Mouse (Mus musculus) MEL (cell line): Measurements from ENCODE around the gene Arhgap45. TPM values are rescaled to one million over a fixed set of nuclear protein-coding genes. Genes with fewer than 3 reads are reported as not detected.

Source experiments
- DNase-seq: peaks from one replicate; pipeline ENCODE4 v3.0.0; 2011; ENCODE audit warnings: low read depth, low spot score
- H3K27ac ChIP-seq: 2 replicates; pipeline ENCODE4 v1.5.1; 2012; ENCODE audit warnings: low read depth, mild to moderate bottlenecking, control low read depth, low read length, moderate library complexity; ENCODE audit not compliant: control insufficient read depth
- H3K27me3 ChIP-seq, 2 experiments: fragments of 150-350 bp in 1 of 2; sonication (generic) in 1 of 2; 2 replicates each; pipeline ENCODE4 v1.6.1; 2012; ENCODE audit warnings: low read length in 2 of 2, mild to moderate bottlenecking in 2 of 2, improper control_type of control experiment in 1 of 2, moderate library complexity in 1 of 2; ENCODE audit not compliant: insufficient read depth in 2 of 2, control insufficient read depth in 1 of 2
- H3K36me3 ChIP-seq, 2 experiments: 2 replicates each; pipeline ENCODE4 v1.6.1; 2012 to 2014; ENCODE audit warnings: low read length in 2 of 2, improper control_type of control experiment in 1 of 2, inconsistent platforms in 1 of 2, mild to moderate bottlenecking in 1 of 2; ENCODE audit not compliant: insufficient read depth in 2 of 2, control insufficient read depth in 1 of 2
- H3K4me1 ChIP-seq, 2 experiments: fragments of 150-350 bp in 1 of 2; sonication (generic) in 1 of 2; 2 replicates each; pipeline ENCODE4 v1.6.1; 2012; ENCODE audit warnings: low read length in 2 of 2, improper control_type of control experiment in 1 of 2, mild to moderate bottlenecking in 1 of 2; ENCODE audit not compliant: insufficient read depth in 2 of 2, control insufficient read depth in 1 of 2
- H3K4me3 ChIP-seq, 2 experiments: fragments of 150-350 bp in 1 of 2; sonication (generic) in 1 of 2; 2 replicates each; pipeline ENCODE4 v1.5.1; 2012; ENCODE audit warnings: low read depth in 2 of 2, low read length in 2 of 2, mild to moderate bottlenecking in 2 of 2, moderate library complexity in 2 of 2, control low read depth in 1 of 2, improper control_type of control experiment in 1 of 2; ENCODE audit not compliant: control insufficient read depth in 1 of 2, insufficient read depth in 1 of 2
- H3K79me2 ChIP-seq: 2 replicates; pipeline ENCODE4 v1.6.1; 2012; ENCODE audit warnings: mild to moderate bottlenecking, low read length, moderate library complexity; ENCODE audit not compliant: control insufficient read depth, poor library complexity, insufficient read depth
- H3K9ac ChIP-seq: 2 replicates; pipeline ENCODE4 v1.6.1; 2012; ENCODE audit warnings: low read depth, mild to moderate bottlenecking, control low read depth, low read length, moderate library complexity; ENCODE audit not compliant: control insufficient read depth, poor library complexity, severe bottlenecking
- H3K9me3 ChIP-seq: fragments of 150-350 bp; sonication (generic); replicated peaks from 2 replicates; pipeline ENCODE4 v1.6.1; 2012; ENCODE audit warnings: mild to moderate bottlenecking, low read length, improper control_type of control experiment, moderate library complexity; ENCODE audit not compliant: insufficient read depth
- BHLHE40 ChIP-seq: IDR thresholded peaks from 2 replicates; pipeline ENCODE4 v1.6.1; 2012; ENCODE audit warnings: low read depth, mild to moderate bottlenecking, inconsistent platforms, low read length, improper control_type of control experiment, borderline replicate concordance
- CHD1 ChIP-seq: IDR thresholded peaks from 2 replicates; pipeline ENCODE4 v1.6.1; 2012; ENCODE audit warnings: low read depth, mild to moderate bottlenecking, inconsistent platforms, low read length, improper control_type of control experiment
- CHD2 ChIP-seq: IDR thresholded peaks from 2 replicates; pipeline ENCODE4 v1.6.1; 2011; ENCODE audit warnings: low read length, improper control_type of control experiment
- CTCF ChIP-seq, 3 experiments: IDR thresholded peaks in 2 of 3; conservative IDR thresholded peaks in 1 of 3; 2 replicates each; pipeline ENCODE4 v1.5.1; 2011 to 2012; ENCODE audit warnings: low read length in 3 of 3, low read depth in 2 of 3, mild to moderate bottlenecking in 2 of 3, improper control_type of control experiment in 1 of 3, inconsistent platforms in 1 of 3, mixed read lengths in 1 of 3, moderate library complexity in 1 of 3; ENCODE audit not compliant: control insufficient read depth in 1 of 3, insufficient read depth in 1 of 3, poor library complexity in 1 of 3, severe bottlenecking in 1 of 3
- E2F4 ChIP-seq: IDR thresholded peaks from 2 replicates; pipeline ENCODE4 v1.6.1; 2011; ENCODE audit warnings: low read depth, low read length, improper control_type of control experiment, borderline replicate concordance
- ELF1 ChIP-seq: IDR thresholded peaks from 2 replicates; pipeline ENCODE4 v1.6.1; 2014; ENCODE audit warnings: low read depth, mild to moderate bottlenecking, inconsistent platforms, low read length, improper control_type of control experiment, moderate library complexity
- EP300 ChIP-seq, 2 experiments: IDR thresholded peaks; 2 replicates each; pipeline ENCODE4 v1.6.1; 2011; ENCODE audit warnings: improper control_type of control experiment in 2 of 2, low read length in 2 of 2, low read depth in 1 of 2, mild to moderate bottlenecking in 1 of 2
- GABPA ChIP-seq: IDR thresholded peaks from 2 replicates; pipeline ENCODE4 v1.6.1; 2012; ENCODE audit warnings: low read depth, mild to moderate bottlenecking, inconsistent platforms, low read length, improper control_type of control experiment, moderate library complexity
- GATA1 ChIP-seq: IDR thresholded peaks from 2 replicates; pipeline ENCODE4 v1.6.1; 2011; ENCODE audit warnings: low read depth, low read length, improper control_type of control experiment
- HCFC1 ChIP-seq: IDR thresholded peaks from 2 replicates; pipeline ENCODE4 v1.6.1; 2012; ENCODE audit warnings: low read depth, mild to moderate bottlenecking, inconsistent platforms, low read length, improper control_type of control experiment, moderate library complexity
- JUND ChIP-seq: IDR thresholded peaks from 2 replicates; pipeline ENCODE4 v1.6.1; 2011; ENCODE audit warnings: low read depth, mild to moderate bottlenecking, improper control_type of control experiment, low read length
- KAT2A ChIP-seq: conservative IDR thresholded peaks from 2 replicates; pipeline ENCODE4 v1.6.1; 2012; ENCODE audit warnings: low read depth, low read length, improper control_type of control experiment, inconsistent platforms
- MAFK ChIP-seq: IDR thresholded peaks from 2 replicates; pipeline ENCODE4 v1.6.1; 2011; ENCODE audit warnings: low read depth, mild to moderate bottlenecking, low read length, improper control_type of control experiment, borderline replicate concordance
- MAX ChIP-seq: IDR thresholded peaks from 2 replicates; pipeline ENCODE4 v1.6.1; 2011; ENCODE audit warnings: low read length, improper control_type of control experiment
- MAZ ChIP-seq: IDR thresholded peaks from 2 replicates; pipeline ENCODE4 v1.6.1; 2012; ENCODE audit warnings: low read depth, mild to moderate bottlenecking, inconsistent platforms, low read length, improper control_type of control experiment
- MEF2A ChIP-seq: IDR thresholded peaks from 2 replicates; pipeline ENCODE4 v1.6.1; 2014; ENCODE audit warnings: low read depth, mild to moderate bottlenecking, inconsistent platforms, low read length, improper control_type of control experiment; ENCODE audit not compliant: poor library complexity, insufficient replicate concordance, severe bottlenecking; ENCODE audit errors: extremely low read depth
- MXI1 ChIP-seq: IDR thresholded peaks from 2 replicates; pipeline ENCODE4 v1.6.1; 2011; ENCODE audit warnings: mild to moderate bottlenecking, low read depth, low read length, improper control_type of control experiment
- MYB ChIP-seq: IDR thresholded peaks from 2 replicates; pipeline ENCODE4 v1.6.1; 2011; ENCODE audit warnings: mild to moderate bottlenecking, low read depth, low read length, improper control_type of control experiment
- MYC ChIP-seq: IDR thresholded peaks from 2 replicates; pipeline ENCODE4 v1.6.1; 2011; ENCODE audit warnings: low read depth, mild to moderate bottlenecking, low read length, improper control_type of control experiment, moderate library complexity
- NELFE ChIP-seq: IDR thresholded peaks from 2 replicates; pipeline ENCODE4 v1.6.1; 2011; ENCODE audit warnings: low read depth, low read length, improper control_type of control experiment
- NRF1 ChIP-seq: IDR thresholded peaks from 2 replicates; pipeline ENCODE4 v1.6.1; 2014; ENCODE audit warnings: low read depth, mild to moderate bottlenecking, inconsistent platforms, low read length, improper control_type of control experiment, moderate library complexity; ENCODE audit not compliant: poor library complexity, insufficient read depth, severe bottlenecking
- POLR2A ChIP-seq, 2 experiments: IDR thresholded peaks; 2 replicates each; pipeline ENCODE4 v1.6.1; 2011 to 2012; ENCODE audit warnings: low read length in 2 of 2, mild to moderate bottlenecking in 2 of 2, control low read depth in 1 of 2, improper control_type of control experiment in 1 of 2, low read depth in 1 of 2, moderate library complexity in 1 of 2; ENCODE audit not compliant: control insufficient read depth in 1 of 2, insufficient read depth in 1 of 2, poor library complexity in 1 of 2
- POLR2AphosphoS2 ChIP-seq: IDR thresholded peaks from 2 replicates; pipeline ENCODE4 v1.6.1; 2011; ENCODE audit warnings: low read length, improper control_type of control experiment
- POLR2AphosphoS5 ChIP-seq: IDR thresholded peaks from 2 replicates; pipeline ENCODE4 v1.6.1; 2012; ENCODE audit warnings: low read depth, borderline replicate concordance, mild to moderate bottlenecking, inconsistent platforms, low read length, moderate library complexity, mixed read lengths
- RAD21 ChIP-seq: IDR thresholded peaks from 2 replicates; pipeline ENCODE4 v1.6.1; 2011; ENCODE audit warnings: mild to moderate bottlenecking, low read depth, low read length, improper control_type of control experiment
- RCOR1 ChIP-seq: IDR thresholded peaks from 2 replicates; pipeline ENCODE4 v1.6.1; 2012; ENCODE audit warnings: low read depth, mild to moderate bottlenecking, inconsistent platforms, low read length, improper control_type of control experiment
- SIN3A ChIP-seq: IDR thresholded peaks from 2 replicates; pipeline ENCODE4 v1.6.1; 2012; ENCODE audit warnings: low read length, improper control_type of control experiment, inconsistent platforms
- SMC3 ChIP-seq: IDR thresholded peaks from 2 replicates; pipeline ENCODE4 v1.6.1; 2011; ENCODE audit warnings: low read depth, low read length, improper control_type of control experiment
- TAL1 ChIP-seq: IDR thresholded peaks from 2 replicates; pipeline ENCODE4 v1.6.1; 2012; ENCODE audit warnings: mild to moderate bottlenecking, inconsistent platforms, low read length, moderate library complexity, mixed read lengths
- TBP ChIP-seq: IDR thresholded peaks from 2 replicates; pipeline ENCODE4 v1.8.0; 2011; ENCODE audit warnings: low read depth, low read length, improper control_type of control experiment
- TCF12 ChIP-seq: IDR thresholded peaks from 2 replicates; pipeline ENCODE4 v1.6.1; 2014; ENCODE audit warnings: low read depth, mild to moderate bottlenecking, inconsistent platforms, low read length, improper control_type of control experiment, moderate library complexity
- UBTF ChIP-seq: IDR thresholded peaks from 2 replicates; pipeline ENCODE4 v1.6.1; 2012; ENCODE audit warnings: low read depth, mild to moderate bottlenecking, inconsistent platforms, low read length, improper control_type of control experiment, moderate library complexity, borderline replicate concordance; ENCODE audit not compliant: insufficient read depth
- USF2 ChIP-seq, 2 experiments: IDR thresholded peaks; 2 replicates each; pipeline ENCODE4 v1.6.1; 2011 to 2012; ENCODE audit warnings: improper control_type of control experiment in 2 of 2, low read length in 2 of 2, borderline replicate concordance in 1 of 2, inconsistent platforms in 1 of 2, low read depth in 1 of 2, mild to moderate bottlenecking in 1 of 2; ENCODE audit not compliant: insufficient read depth in 1 of 2
- ZC3H11A ChIP-seq: IDR thresholded peaks from 2 replicates; pipeline ENCODE4 v1.6.1; 2012; ENCODE audit warnings: low read depth, mild to moderate bottlenecking, inconsistent platforms, low read length, improper control_type of control experiment
- ZKSCAN1 ChIP-seq: IDR thresholded peaks from 2 replicates; pipeline ENCODE4 v1.6.1; 2012; ENCODE audit warnings: low read depth, mild to moderate bottlenecking, inconsistent platforms, low read length, improper control_type of control experiment, moderate library complexity
- ZMIZ1 ChIP-seq: IDR thresholded peaks from 2 replicates; pipeline ENCODE4 v1.6.1; 2012; ENCODE audit warnings: low read depth, mild to moderate bottlenecking, inconsistent platforms, low read length, improper control_type of control experiment, moderate library complexity
- ZNF384 ChIP-seq: IDR thresholded peaks from 2 replicates; pipeline ENCODE4 v1.6.1; 2012; ENCODE audit warnings: low read depth, mild to moderate bottlenecking, inconsistent platforms, low read length, improper control_type of control experiment
- polyA plus RNA-seq, 2 experiments: library from polyadenylated mRNA; stranded (reverse) in 1 of 2; unstranded in 1 of 2; fragments of >175 nt in 1 of 2; fragments of >200 nt in 1 of 2; gene quantifications; 2 replicates each; pipeline versions ENCODE4 v1.2.1 to v1.2.4; 2012; ENCODE audit warnings: low replicate concordance in 2 of 2, low read depth in 1 of 2; ENCODE audit not compliant: insufficient read length in 2 of 2, insufficient read depth in 1 of 2, missing spikeins in 1 of 2
- total RNA-seq: library from RNA; depleted of rRNA; stranded (reverse); fragments of 300-350 nt; gene quantifications from 2 replicates; pipeline ENCODE4 v1.2.3, GENCODE M21; 2012

The Arhgap45 gene
- total and polyA plus RNA-seq, 3 experiments = 26.2 to 53.6 TPM; not detected in 1

DNA sequence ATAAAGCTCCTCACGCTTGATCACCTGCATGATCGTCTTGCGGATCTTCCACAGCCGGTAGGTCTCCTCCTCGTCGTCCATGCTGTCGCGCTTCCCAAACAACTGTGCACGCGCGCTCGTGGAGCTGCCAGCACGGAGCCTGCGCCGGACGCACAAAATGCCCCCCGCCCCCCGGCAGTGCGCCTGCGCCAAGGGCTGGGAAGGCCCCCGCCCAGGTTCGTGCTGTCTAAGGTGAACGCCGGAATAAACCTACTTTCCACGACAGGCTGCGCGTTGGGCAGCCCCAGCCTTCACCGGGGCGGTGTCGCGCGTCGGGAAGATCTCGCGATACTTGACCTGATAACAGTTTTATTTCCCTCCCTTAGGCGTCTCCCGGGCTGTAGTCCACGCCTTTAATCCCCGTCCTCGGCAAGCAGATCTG is 23.1 kb downstream of the Arhgap45 start, which contains the start of gene Polr2e:
Gene Polr2e (minus strand): TSS at position 237 of the 421 bp plus-strand sequence.
- Histone ChIP-seq H3K4me3 (peak within 1 kb of the TSS; percentile 64 to 95), H3K4me1 (peaks cover 0 to 17% of the 10 kb centered on the region in 2 experiments; a peak in 3 of 4 replicates), H3K36me3 (peaks cover 0 to 6% of the 10 kb centered on the region in 2 experiments; a peak in 3 of 4 replicates), H3K27me3 (no peaks in the 10 kb centered on the region), H3K9me3 (no peaks in the 10 kb centered on the region), H3K27ac (peak within 1 kb of the TSS; percentile 50), H3K79me2 (peaks cover 19% of the 10 kb centered on the region), H3K9ac (peak within 1 kb of the TSS; percentile 89)
- DNase-seq = peak; percentile 98
- TF ChIP-seq MYB (no peak), EP300 (IDR thresholded peaks at IDR 0.05; ENCODE audit: low read depth in 1 of 2, low read length in 2 of 2) (no peak), CTCF (IDR thresholded peaks at IDR 0.05 in 2 of 3, conservative IDR thresholded peaks at IDR 0.05 in 1 of 3; ENCODE audit: control insufficient read depth in 1 of 3, insufficient read depth in 1 of 3, low read depth in 2 of 3, low read length in 3 of 3, poor library complexity in 1 of 3, severe bottlenecking in 1 of 3) (0 out of 6 replicates have a peak, but pooled peaks of 1 of the 3 experiments have one; percentile 5), HCFC1 (peak; percentile 95), KAT2A (no peak; the same call in 1 of the 2 replicates), MAFK (no peak), MAZ (peak; percentile 89; the same call in 1 of the 2 replicates), SMC3 (no peak), MAX (peak; percentile 100), GATA1 (peak; percentile 58; the same call in 1 of the 2 replicates), RAD21 (no peak), RCOR1 (no peak), GABPA (no peak), ZC3H11A (no peak), ZNF384 (no peak), SIN3A (peak; percentile 86), NELFE (peak; percentile 90), MEF2A (no peak), MXI1 (peak; percentile 99), POLR2A (IDR thresholded peaks at IDR 0.05; ENCODE audit: control insufficient read depth in 1 of 2, insufficient read depth in 1 of 2, low read depth in 1 of 2, low read length in 2 of 2, poor library complexity in 1 of 2) (peak in 1 of 2 experiments; percentile 93; a peak in 2 of 4 replicates), ZKSCAN1 (no peak), TCF12 (no peak; the same call in 1 of the 2 replicates), E2F4 (no peak), MYC (peak; percentile 69; the same call in 1 of the 2 replicates), NRF1 (peak; percentile 98; the same call in 1 of the 2 replicates), CHD2 (peak; percentile 97), ELF1 (no peak), CHD1 (no peak), TAL1 (no peak), BHLHE40 (no peak), POLR2AphosphoS5 (no peak), ZMIZ1 (0 out of 2 replicates have a peak, but pooled peaks have one; percentile 33), POLR2AphosphoS2 (peak; percentile 62; the same call in 1 of the 2 replicates), TBP (peak; percentile 94), USF2 (IDR thresholded peaks at IDR 0.05; ENCODE audit: borderline replicate concordance in 1 of 2, insufficient read depth in 1 of 2, low read depth in 1 of 2, low read length in 2 of 2) (no peak), UBTF (no peak), JUND (no peak)
